Mouse (Mus musculus) neural tube, embryonic 14.5 days (tissue): ENCODE results near the gene Mapk1ip1l. TPM values are rescaled to one million over a fixed set of nuclear protein-coding genes. Genes with fewer than 3 reads are reported as not detected.

Experiments used
- ATAC-seq: fragments of 200-750 bp; cut with Nextera tagmentation; 2 replicates; pipeline ENCODE4 v1.8.0; 2017; ENCODE audit warnings: low read depth, mild to moderate bottlenecking, moderate TSS enrichment, moderate library complexity
- H3K27ac ChIP-seq: fragments of 300-500 bp; sonication (generic); 2 replicates; pipeline ENCODE4 v1.5.1; 2014; ENCODE audit warnings: low read depth, mild to moderate bottlenecking, control low read depth, low read length, moderate library complexity, mixed read lengths
- H3K27me3 ChIP-seq: fragments of 300-500 bp; sonication (generic); 2 replicates; pipeline ENCODE4 v1.6.1; 2014; ENCODE audit warnings: low read length; ENCODE audit not compliant: control insufficient read depth, insufficient read depth
- H3K36me3 ChIP-seq: fragments of 300-500 bp; sonication (generic); 2 replicates; pipeline ENCODE4 v1.6.1; 2014; ENCODE audit warnings: low read length, mixed read lengths; ENCODE audit not compliant: control insufficient read depth, insufficient read depth
- H3K4me1 ChIP-seq: fragments of 300-500 bp; sonication (generic); 2 replicates; pipeline ENCODE4 v1.6.1; 2014; ENCODE audit warnings: low read length; ENCODE audit not compliant: control insufficient read depth, insufficient read depth
- H3K4me2 ChIP-seq: fragments of 300-500 bp; sonication (generic); 2 replicates; pipeline ENCODE4 v1.6.1; 2014; ENCODE audit warnings: mild to moderate bottlenecking, low read depth, low read length, control low read depth
- H3K4me3 ChIP-seq: fragments of 300-500 bp; sonication (generic); 2 replicates; pipeline ENCODE4 v1.5.1; 2014; ENCODE audit warnings: low read depth, low read length, control low read depth, mixed read lengths
- H3K9ac ChIP-seq: fragments of 300-500 bp; sonication (generic); replicated peaks from 2 replicates; pipeline ENCODE4 v1.6.1; 2014; ENCODE audit warnings: low read depth, mild to moderate bottlenecking, control low read depth, low read length, mixed read lengths
- H3K9me3 ChIP-seq: fragments of 300-500 bp; sonication (generic); 2 replicates; pipeline ENCODE4 v1.6.1; 2016; ENCODE audit warnings: low read length; ENCODE audit not compliant: control insufficient read depth
- WGBS: fragments of 180-500 bp; shearing (Covaris S2); extraction: QIAGEN DNeasy Blood & Tissue Kit; methylation state at CpG from one replicate; pipeline ENCODE4 v1.1.7; 2014; 5-methylcytosine and 5-hydroxymethylcytosine counted together
- polyA plus RNA-seq: library from polyadenylated mRNA; unstranded; fragments of >200 nt; fragmentation: Nextera tagmentation; extraction: Ambion mirVana; gene quantifications from 2 replicates; pipeline ENCODE4 v1.2.1, GENCODE M21; 2014

Gene Mapk1ip1l
- polyA plus RNA-seq, result 45.6 and 59.5 TPM in 2 replicates

- H3K4me1 ChIP-seq, result peaks cover 13% of the 10 kb centered on the region; the same call in 1 of the 2 replicates
- no peaks in the 10 kb centered on the region for H3K36me3 ChIP-seq
- ATAC-seq, result peak; percentile 93
- no peaks in the 10 kb centered on the region for H3K27me3 ChIP-seq
- peak within 1 kb of the TSS; percentile 97 for H3K4me3 ChIP-seq
- H3K27ac ChIP-seq, result peak within 1 kb of the TSS; percentile 98
- H3K9ac ChIP-seq, result peak within 1 kb of the TSS; percentile 98
- H3K9me3 ChIP-seq, result no peaks in the 10 kb centered on the region
- peak within 1 kb of the TSS; percentile 91 for H3K4me2 ChIP-seq
- WGBS, result 2% methylated on average over 34 of the region's 34 CpGs
Observed at GRCm38 (mm10) chr14:47297785-47298407, at the start of gene Mapk1ip1l. Mapk1ip1l (plus strand) TSS chr14:47298266.

DNA sequence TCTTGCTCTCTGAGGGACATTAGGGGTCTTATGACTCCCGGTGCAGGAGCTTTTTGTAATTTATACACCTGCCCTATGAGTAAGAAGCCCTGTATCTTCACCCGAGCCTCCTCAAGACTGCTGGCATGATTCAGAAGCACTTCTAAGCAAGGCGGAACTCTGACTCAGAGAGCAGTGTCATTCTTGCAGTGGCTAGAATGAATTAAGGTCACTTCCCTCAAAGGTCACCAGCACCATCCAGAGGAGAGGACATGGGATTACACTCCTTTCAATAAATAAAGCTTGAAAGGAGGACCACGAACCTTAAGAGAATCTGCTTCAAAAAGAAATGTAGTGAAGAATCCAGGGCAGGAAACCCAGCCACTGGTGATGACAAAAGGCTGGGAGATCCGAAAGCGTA, 48.2 kb upstream of the Mapk1ip1l start:
- H3K9ac ChIP-seq, result no peak overlapping the region
- H3K27ac ChIP-seq, result no peak overlapping the region
- H3K4me1 ChIP-seq, result no peaks in the 10 kb centered on the region
- no peak overlapping the region for H3K4me2 ChIP-seq
- ATAC-seq, result no peak
- H3K9me3 ChIP-seq, result no peaks in the 10 kb centered on the region
- 89% methylated on average over 6 of the region's 6 CpGs for WGBS
- H3K36me3 ChIP-seq, result peaks cover 9% of the 10 kb centered on the region
- no peaks in the 10 kb centered on the region for H3K27me3 ChIP-seq
- H3K4me3 ChIP-seq, result no peak overlapping the region

DNA sequence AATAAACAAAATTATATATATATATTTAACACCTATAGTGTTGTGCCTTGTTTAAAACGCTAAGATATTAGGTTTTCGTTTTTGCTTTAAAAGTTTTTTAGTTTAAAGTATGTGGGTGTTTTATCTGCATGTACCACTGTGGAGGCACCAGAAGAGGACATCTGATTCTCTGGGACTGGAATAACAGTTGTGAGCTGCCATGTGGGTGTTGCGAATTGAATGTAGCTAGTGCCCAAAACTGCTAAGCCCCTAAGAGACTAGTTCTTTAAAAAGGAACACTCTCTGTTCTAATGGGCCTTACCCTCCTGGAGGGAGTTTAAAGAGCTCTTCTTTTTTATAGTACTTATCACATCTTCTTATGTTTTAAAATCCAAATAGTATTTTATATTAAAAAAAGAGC, 33.2 kb upstream of the Mapk1ip1l start:
- no peak for ATAC-seq
- Histone ChIP-seq H3K4me3 (no peak overlapping the region), H3K27me3 (no peaks in the 10 kb centered on the region), H3K4me2 (no peak overlapping the region), H3K9ac (no peak overlapping the region), H3K4me1 (no peaks in the 10 kb centered on the region), H3K27ac (no peak overlapping the region), H3K36me3 (peaks cover 16% of the 10 kb centered on the region), H3K9me3 (no peaks in the 10 kb centered on the region)
- 96% methylated on average over 3 of the region's 3 CpGs for WGBS

DNA sequence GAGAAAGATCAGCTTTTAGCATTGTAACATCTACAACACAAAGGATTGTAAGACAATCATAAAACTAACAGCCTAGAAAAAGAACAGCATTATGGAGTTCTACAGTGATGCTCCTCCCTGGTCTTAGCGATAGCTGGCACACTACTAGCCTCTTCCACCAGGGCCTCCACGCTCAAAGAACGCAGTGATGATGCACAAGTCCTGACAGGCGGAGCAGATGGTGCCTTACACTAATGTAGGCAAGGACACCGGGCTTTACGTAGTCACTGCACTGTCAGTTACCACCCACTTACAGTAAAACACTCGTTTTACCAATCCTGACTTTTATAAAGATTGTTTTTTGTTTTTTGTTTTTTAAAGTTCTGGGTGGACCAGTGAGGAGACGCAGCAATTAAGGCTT, 32.2 kb upstream of the Mapk1ip1l start:
- Histone ChIP-seq H3K4me2 (no peak overlapping the region), H3K27me3 (no peaks in the 10 kb centered on the region), H3K27ac (no peak overlapping the region), H3K9me3 (no peaks in the 10 kb centered on the region), H3K4me3 (no peak overlapping the region), H3K36me3 (peaks cover 17% of the 10 kb centered on the region), H3K9ac (no peak overlapping the region), H3K4me1 (no peaks in the 10 kb centered on the region)
- 93% methylated on average over 8 of the region's 8 CpGs for WGBS
- ATAC-seq, result no peak

GRCm38 (mm10) chr14:47269056-47269455, 29.0 kb upstream of the Mapk1ip1l start:
- Histone ChIP-seq H3K27ac (no peak overlapping the region), H3K4me1 (no peaks in the 10 kb centered on the region), H3K9ac (no peak overlapping the region), H3K4me3 (no peak overlapping the region), H3K9me3 (no peaks in the 10 kb centered on the region), H3K27me3 (no peaks in the 10 kb centered on the region), H3K4me2 (no peak overlapping the region), H3K36me3 (peaks cover 16% of the 10 kb centered on the region)
- no peak for ATAC-seq
- WGBS, result 94% methylated on average over 4 of the region's 4 CpGs

DNA sequence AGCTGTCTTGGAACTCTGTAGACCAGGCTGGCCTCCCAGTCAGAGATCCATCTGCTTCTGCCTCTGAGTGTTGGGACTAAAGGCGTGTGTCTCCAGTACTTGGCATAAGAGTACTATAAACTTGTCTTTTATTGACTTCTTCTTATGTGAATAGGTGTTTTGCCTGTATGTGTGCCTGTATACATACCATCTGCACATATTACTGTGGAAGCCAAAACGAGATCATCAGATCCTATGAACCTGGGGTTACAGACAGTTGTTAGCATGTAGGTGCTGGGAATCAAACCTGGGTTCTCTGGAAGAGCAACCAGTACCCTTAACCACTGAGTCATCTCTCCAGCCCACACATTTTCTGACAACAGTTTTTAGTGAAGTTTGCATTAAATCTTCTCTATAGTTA, 28.4 kb upstream of the Mapk1ip1l start:
- no peak overlapping the region for H3K4me3 ChIP-seq
- WGBS, result 97% methylated on average over 2 of the region's 2 CpGs
- H3K27me3 ChIP-seq, result no peaks in the 10 kb centered on the region
- no peak overlapping the region for H3K27ac ChIP-seq
- peaks cover 16% of the 10 kb centered on the region for H3K36me3 ChIP-seq
- no peak overlapping the region for H3K4me2 ChIP-seq
- no peaks in the 10 kb centered on the region for H3K4me1 ChIP-seq
- no peaks in the 10 kb centered on the region for H3K9me3 ChIP-seq
- no peak for ATAC-seq
- no peak overlapping the region for H3K9ac ChIP-seq

- no peak overlapping the region for H3K4me3 ChIP-seq
- ATAC-seq, result no peak
- WGBS, result 83% methylated on average over 3 of the region's 3 CpGs
- H3K9ac ChIP-seq, result no peak overlapping the region
- H3K4me1 ChIP-seq, result peaks cover 13% of the 10 kb centered on the region
- no peak overlapping the region for H3K4me2 ChIP-seq
- no peaks in the 10 kb centered on the region for H3K9me3 ChIP-seq
- H3K27ac ChIP-seq, result no peak overlapping the region
- no peaks in the 10 kb centered on the region for H3K27me3 ChIP-seq
- H3K36me3 ChIP-seq, result peaks cover 13% of the 10 kb centered on the region
Observed at GRCm38 (mm10) chr14:47273751-47274150, 24.3 kb upstream of the Mapk1ip1l start.

DNA sequence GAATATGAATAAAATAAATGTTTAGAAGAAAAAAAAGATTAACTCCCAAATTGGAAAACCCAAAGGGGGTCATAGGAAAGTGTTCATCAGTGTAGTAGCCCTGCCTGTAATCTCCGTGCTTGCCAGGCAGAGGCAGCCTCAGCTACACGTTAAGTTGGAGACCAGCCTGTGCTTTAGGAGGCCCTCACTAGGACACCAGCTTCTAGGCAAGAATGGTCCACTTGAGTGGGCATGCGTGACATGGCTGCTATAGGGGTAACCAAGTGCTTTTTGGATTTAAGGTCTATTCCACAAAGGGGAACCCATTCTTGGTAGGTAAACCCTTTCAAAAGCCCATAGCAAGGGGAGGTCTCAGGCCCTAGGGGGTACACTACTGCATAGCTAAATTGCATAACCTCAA, 22.6 kb upstream of the Mapk1ip1l start:
- Histone ChIP-seq H3K4me3 (peak overlapping the region; percentile 55), H3K36me3 (0 out of 2 replicates have a peak, but pooled peaks cover 2% of the 10 kb centered on the region), H3K9me3 (no peaks in the 10 kb centered on the region), H3K9ac (no peak overlapping the region), H3K27ac (no peak overlapping the region), H3K4me2 (peak overlapping the region; percentile 79), H3K27me3 (no peaks in the 10 kb centered on the region), H3K4me1 (peaks cover 13% of the 10 kb centered on the region)
- no peak for ATAC-seq
- WGBS, result 25% methylated on average over 3 of the region's 3 CpGs

- peak overlapping the region; percentile 90 for H3K27ac ChIP-seq
- 0 out of 2 replicates have a peak, but pooled peaks cover 2% of the 10 kb centered on the region for H3K36me3 ChIP-seq
- H3K9ac ChIP-seq, result peak overlapping the region; percentile 59
- H3K4me3 ChIP-seq, result peak overlapping the region; percentile 55
- peaks cover 13% of the 10 kb centered on the region for H3K4me1 ChIP-seq
- H3K9me3 ChIP-seq, result no peaks in the 10 kb centered on the region
- peak; percentile 36; the same call in 1 of the 2 replicates for ATAC-seq
- WGBS, result 2% methylated on average over 22 of the region's 22 CpGs
- H3K4me2 ChIP-seq, result peak overlapping the region; percentile 79
- no peaks in the 10 kb centered on the region for H3K27me3 ChIP-seq
Observed at GRCm38 (mm10) chr14:47276036-47276603, 21.9 kb upstream of the Mapk1ip1l start.
